Comparison of ENCODE assay signal across 8 mouse cellular contexts in genomic region chr2:30985111-30986020, GRCm38 (mm10). TPM values are rescaled to one million over a fixed set of nuclear protein-coding genes. Genes with fewer than 3 reads are reported as not detected.
DNase-seq lines count a peak whose midpoint lies in the region; ATAC-seq lines count a peak whose summit lies in the region.

No protein-coding gene starts in this region.

- H3K4me1 ChIP-seq in liver, embryonic 13.5 days (replicated peaks), result peaks cover 45% of the 10 kb centered on the region
- H3K4me1 ChIP-seq in stomach, embryonic 15.5 days, result peaks cover 26% of the 10 kb centered on the region

- intact Hi-C loops in heart, postnatal 10 days (cut with DNase I), result no loop called here

- H3K36me3 ChIP-seq in liver, embryonic 13.5 days, result no peaks in the 10 kb centered on the region
- H3K36me3 ChIP-seq in stomach, embryonic 15.5 days, result peaks cover under 1% of the 10 kb centered on the region; the same call in 1 of the 2 replicates

- no peaks in the 10 kb centered on the region for H3K27me3 ChIP-seq in liver, embryonic 13.5 days
- H3K27me3 ChIP-seq in stomach, embryonic 15.5 days (replicated peaks), result no peaks in the 10 kb centered on the region

- peak overlapping the region; percentile 20; the same call in 1 of the 2 replicates for H3K27ac ChIP-seq in liver, embryonic 13.5 days
- H3K27ac ChIP-seq in stomach, embryonic 15.5 days, result peak overlapping the region; percentile 82

- peak; percentile 65 for DNase-seq in CD4-positive, CD25-positive, alpha-beta regulatory T cell, adult 2 months (ENCODE audit: low read depth, low spot score)
- peak; percentile 95 for DNase-seq in 3134 (ENCODE audit: extremely low read depth, insufficient read length, low spot score)
- DNase-seq in adrenal gland, postnatal 10 days, result peak; percentile 87
- peak; percentile 38 to 41 for DNase-seq in heart, postnatal 10 days
- DNase-seq in liver, embryonic 13.5 days, result peak; percentile 66
- no peak for DNase-seq in layer of hippocampus, postnatal 10 days (ENCODE audit: low spot score in 2 of 2)

- ATAC-seq in CD4-positive, CD25-positive, alpha-beta regulatory T cell, adult 4 months, result no peak
- ATAC-seq in liver, embryonic 13.5 days (ENCODE audit: low read depth), result no peak
- ATAC-seq in stomach, embryonic 15.5 days (ENCODE audit: insufficient read depth, low FRiP score, low read depth), result no peak

- H3K9me3 ChIP-seq in liver, embryonic 13.5 days (replicated peaks), result no peaks in the 10 kb centered on the region
- no peaks in the 10 kb centered on the region for H3K9me3 ChIP-seq in stomach, embryonic 15.5 days

- H3K9ac ChIP-seq in liver, embryonic 13.5 days, result 0 out of 2 replicates have a peak overlapping the region, but pooled peaks have one; percentile 1
- no peak overlapping the region for H3K9ac ChIP-seq in stomach, embryonic 15.5 days

- 0 out of 2 replicates have a peak overlapping the region, but pooled peaks have one; percentile 19 for H3K4me3 ChIP-seq in liver, embryonic 13.5 days (replicated peaks)
- H3K4me3 ChIP-seq in stomach, embryonic 15.5 days (replicated peaks), result no peak overlapping the region

- 27% methylated on average over 17 of the region's 17 CpGs for WGBS in liver, embryonic 13.5 days (ENCODE audit: insufficient replicate concordance)
- WGBS in stomach, embryonic 15.5 days, result 21% methylated on average over 17 of the region's 17 CpGs

- H3K4me2 ChIP-seq in liver, embryonic 13.5 days, result peak overlapping the region; percentile 57
- H3K4me2 ChIP-seq in stomach, embryonic 15.5 days, result peak overlapping the region; percentile 22

RNA-seq across cellular contexts. Expression of gene Usp20, which starts 3.3 kb away (rescaled TPM):
- 10 to 100 TPM; 11.0 to 25.8 TPM for polyA plus RNA-seq in CD4-positive, CD25-positive, alpha-beta regulatory T cell, adult 4 months (2017; shearing (Covaris generic))
- total RNA-seq in adrenal gland, postnatal 10 days (2021), result 10 to 100 TPM; 17.6 to 22.5 TPM
- total RNA-seq in heart, postnatal 10 days (2021), result 10 to 100 TPM; 58.5 to 61.1 TPM
- polyA plus RNA-seq in liver, embryonic 13.5 days (2015; fragmentation: Nextera tagmentation; extraction: Ambion mirVana), result 4.7 and 5.0 TPM in 2 replicates
- 17.4 and 19.0 TPM in 2 replicates for polyA plus RNA-seq in stomach, embryonic 15.5 days (2015; fragmentation: Nextera tagmentation; extraction: Ambion mirVana)
- 10 to 100 TPM; 73.6 to 74.9 TPM for total RNA-seq in layer of hippocampus, postnatal 10 days (2021)

RNA-seq across cellular contexts. Expression of gene BC005624, which starts 3.4 kb away (rescaled TPM):
- polyA plus RNA-seq in CD4-positive, CD25-positive, alpha-beta regulatory T cell, adult 4 months (2017; shearing (Covaris generic)), result 100 to 1,000 TPM in 1 of 2 experiments, 10 to 100 TPM in 1; 86.1 to 107 TPM
- 10 to 100 TPM; 26.4 to 30.1 TPM for total RNA-seq in adrenal gland, postnatal 10 days (2021)
- total RNA-seq in heart, postnatal 10 days (2021), result 10 to 100 TPM; 19.2 to 19.9 TPM
- 34.6 and 37.8 TPM in 2 replicates for polyA plus RNA-seq in liver, embryonic 13.5 days (2015; fragmentation: Nextera tagmentation; extraction: Ambion mirVana)
- polyA plus RNA-seq in stomach, embryonic 15.5 days (2015; fragmentation: Nextera tagmentation; extraction: Ambion mirVana), result 53.8 TPM in 2 replicates
- total RNA-seq in layer of hippocampus, postnatal 10 days (2021), result 10 to 100 TPM; 49.0 to 52.0 TPM

RNA-seq across cellular contexts. Expression of gene Tor1a, which starts 17.6 kb away (rescaled TPM):
- 10 to 100 TPM; 66.2 to 86.1 TPM for polyA plus RNA-seq in CD4-positive, CD25-positive, alpha-beta regulatory T cell, adult 4 months (2017; shearing (Covaris generic))
- 10 to 100 TPM; 32.5 to 35.7 TPM for total RNA-seq in adrenal gland, postnatal 10 days (2021)
- total RNA-seq in heart, postnatal 10 days (2021), result 10 to 100 TPM; 18.9 to 20.7 TPM
- polyA plus RNA-seq in liver, embryonic 13.5 days (2015; fragmentation: Nextera tagmentation; extraction: Ambion mirVana), result 43.1 and 47.8 TPM in 2 replicates
- 73.9 and 74.5 TPM in 2 replicates for polyA plus RNA-seq in stomach, embryonic 15.5 days (2015; fragmentation: Nextera tagmentation; extraction: Ambion mirVana)
- total RNA-seq in layer of hippocampus, postnatal 10 days (2021), result 10 to 100 TPM; 44.4 to 52.8 TPM

RNA-seq across cellular contexts. Expression of gene Tor1b, which starts 32.6 kb away (rescaled TPM):
- polyA plus RNA-seq in CD4-positive, CD25-positive, alpha-beta regulatory T cell, adult 4 months (2017; shearing (Covaris generic)), result 10 to 100 TPM; 24.5 to 25.6 TPM
- 10 to 100 TPM; 38.8 to 44.0 TPM for total RNA-seq in adrenal gland, postnatal 10 days (2021)
- total RNA-seq in heart, postnatal 10 days (2021), result 10 to 100 TPM; 29.3 to 34.0 TPM
- 17.1 and 20.4 TPM in 2 replicates for polyA plus RNA-seq in liver, embryonic 13.5 days (2015; fragmentation: Nextera tagmentation; extraction: Ambion mirVana)
- 30.6 and 31.1 TPM in 2 replicates for polyA plus RNA-seq in stomach, embryonic 15.5 days (2015; fragmentation: Nextera tagmentation; extraction: Ambion mirVana)
- total RNA-seq in layer of hippocampus, postnatal 10 days (2021), result 10 to 100 TPM; 33.3 to 35.2 TPM

RNA-seq across cellular contexts. Expression of gene Ptges, which starts 55.7 kb away (rescaled TPM):
- polyA plus RNA-seq in CD4-positive, CD25-positive, alpha-beta regulatory T cell, adult 4 months (2017; shearing (Covaris generic)), result not detected
- total RNA-seq in adrenal gland, postnatal 10 days (2021), result 10 to 100 TPM in 1 of 2 experiments, 1 to 10 TPM in 1; 9.1 to 12.0 TPM
- total RNA-seq in heart, postnatal 10 days (2021), result 1 to 10 TPM; 1.1 to 2.3 TPM
- 0.18 and 0.37 TPM in 2 replicates for polyA plus RNA-seq in liver, embryonic 13.5 days (2015; fragmentation: Nextera tagmentation; extraction: Ambion mirVana)
- polyA plus RNA-seq in stomach, embryonic 15.5 days (2015; fragmentation: Nextera tagmentation; extraction: Ambion mirVana), result 6.7 and 9.0 TPM in 2 replicates
- 1 to 10 TPM; 5.7 to 6.6 TPM for total RNA-seq in layer of hippocampus, postnatal 10 days (2021)

Comparison
In these comparisons a context has a peak if more than half of its experiments do, and no peak if none do; other contexts are left out.
1. DNase-seq: peak in CD4-positive, CD25-positive, alpha-beta regulatory T cell, adult 2 months (single experiment), 3134 (single experiment), adrenal gland, postnatal 10 days (single experiment), heart, postnatal 10 days (2 of 2) and liver, embryonic 13.5 days (single experiment); none in layer of hippocampus, postnatal 10 days (0 of 2).